In the genomic region with DNA sequence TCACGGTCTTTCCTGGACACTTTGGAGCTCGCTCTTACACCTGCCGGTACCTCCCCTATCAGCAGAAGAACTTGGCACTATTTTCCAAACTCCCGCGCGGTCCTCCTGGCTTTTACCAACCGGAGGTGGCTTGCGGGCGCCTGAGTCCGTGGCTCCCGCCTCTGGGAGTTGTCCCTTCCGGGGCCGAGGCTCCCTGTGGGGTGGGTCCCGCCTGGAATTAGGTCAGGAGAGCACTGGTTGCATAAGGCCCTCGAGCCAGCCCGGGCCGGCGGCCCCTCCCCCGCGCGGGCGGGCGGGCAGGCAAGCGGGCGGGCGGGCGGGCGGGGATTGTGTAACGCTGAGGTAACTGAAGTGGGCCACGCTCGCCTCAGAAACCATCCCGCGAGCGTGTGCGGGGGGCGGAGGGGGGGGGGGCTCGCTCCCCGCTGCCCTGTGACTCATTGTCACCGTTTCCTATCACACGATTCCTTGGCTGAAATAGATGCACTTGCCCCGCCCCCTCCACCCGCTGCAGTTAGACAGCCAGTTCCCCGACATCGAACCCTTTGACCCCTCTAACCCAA, we compare ENCODE assay signal across 7 mouse cellular contexts. TPM values are rescaled to one million over a fixed set of nuclear protein-coding genes. Genes with fewer than 3 reads are reported as not detected.
DNase-seq lines count a peak whose midpoint lies in the region; ATAC-seq lines count a peak whose summit lies in the region.

No protein-coding gene starts in this region.

- H3K4me3 ChIP-seq in intestine, embryonic 16.5 days (ENCODE audit: low read length) = peak overlapping the region; percentile 51
- H3K4me3 ChIP-seq in limb, embryonic 15.5 days = peak overlapping the region; percentile 44
- peak overlapping the region; percentile 43 for H3K4me3 ChIP-seq in midbrain, embryonic 14.5 days (replicated peaks; ENCODE audit: low read depth, low read length)
- peak overlapping the region; percentile 44 for H3K4me3 ChIP-seq in stomach, embryonic 15.5 days (replicated peaks)

- peak; percentile 75 for ATAC-seq in intestine, embryonic 16.5 days
- no peak for ATAC-seq in limb, embryonic 15.5 days (ENCODE audit: insufficient number of reproducible peaks, low FRiP score, low TSS enrichment, low read depth)
- ATAC-seq in midbrain, embryonic 14.5 days (ENCODE audit: low FRiP score, low TSS enrichment) = peak; percentile 26; the same call in 1 of the 2 replicates
- peak; percentile 67 for ATAC-seq in stomach, embryonic 15.5 days (ENCODE audit: insufficient read depth, low FRiP score, low read depth)

- no peaks in the 10 kb centered on the region for H3K4me1 ChIP-seq in intestine, embryonic 16.5 days (ENCODE audit: control insufficient read depth, insufficient read depth, low read length)
- H3K4me1 ChIP-seq in limb, embryonic 15.5 days = peaks cover 8% of the 10 kb centered on the region
- H3K4me1 ChIP-seq in midbrain, embryonic 14.5 days (ENCODE audit: control insufficient read depth, insufficient read depth, low read length) = no peaks in the 10 kb centered on the region; the same call in 1 of the 2 replicates
- H3K4me1 ChIP-seq in stomach, embryonic 15.5 days = 0 out of 2 replicates have a peak, but pooled peaks cover 4% of the 10 kb centered on the region

- 18% methylated on average over 31 of the region's 44 CpGs for WGBS in intestine, embryonic 16.5 days
- WGBS in limb, embryonic 15.5 days = 24% methylated on average over 44 of the region's 44 CpGs
- WGBS in midbrain, embryonic 14.5 days = 22% methylated on average over 35 of the region's 44 CpGs
- WGBS in stomach, embryonic 15.5 days = 15% methylated on average over 35 of the region's 44 CpGs

- H3K27ac ChIP-seq in intestine, embryonic 16.5 days (ENCODE audit: low read length) = no peak overlapping the region
- H3K27ac ChIP-seq in limb, embryonic 15.5 days = no peak overlapping the region
- H3K27ac ChIP-seq in midbrain, embryonic 14.5 days (replicated peaks; ENCODE audit: low read depth, low read length) = no peak overlapping the region
- no peak overlapping the region for H3K27ac ChIP-seq in stomach, embryonic 15.5 days

- H3K9me3 ChIP-seq in intestine, embryonic 16.5 days (ENCODE audit: control insufficient read depth, low read length) = no peaks in the 10 kb centered on the region
- H3K9me3 ChIP-seq in limb, embryonic 15.5 days = no peaks in the 10 kb centered on the region
- H3K9me3 ChIP-seq in midbrain, embryonic 14.5 days (ENCODE audit: control insufficient read depth, low read length) = no peaks in the 10 kb centered on the region
- H3K9me3 ChIP-seq in stomach, embryonic 15.5 days = no peaks in the 10 kb centered on the region

- H3K36me3 ChIP-seq in intestine, embryonic 16.5 days (ENCODE audit: control insufficient read depth, insufficient read depth, low read length) = no peaks in the 10 kb centered on the region
- H3K36me3 ChIP-seq in limb, embryonic 15.5 days = no peaks in the 10 kb centered on the region
- H3K36me3 ChIP-seq in midbrain, embryonic 14.5 days (ENCODE audit: control insufficient read depth, insufficient read depth, low read length) = no peaks in the 10 kb centered on the region
- H3K36me3 ChIP-seq in stomach, embryonic 15.5 days = no peaks in the 10 kb centered on the region

- peak; percentile 78 for DNase-seq in adrenal gland, adult 2 months
- DNase-seq in cerebellum, postnatal 25 days = peak; percentile 71 to 80
- peak; percentile 97 for DNase-seq in heart, adult 11 months
- peak; percentile 31 for DNase-seq in midbrain, embryonic 14.5 days

- H3K9ac ChIP-seq in intestine, embryonic 16.5 days (ENCODE audit: low read depth, low read length) = peak overlapping the region; percentile 60
- no peak overlapping the region for H3K9ac ChIP-seq in limb, embryonic 15.5 days
- no peak overlapping the region for H3K9ac ChIP-seq in midbrain, embryonic 14.5 days (replicated peaks; ENCODE audit: low read length)
- H3K9ac ChIP-seq in stomach, embryonic 15.5 days = no peak overlapping the region

- peak overlapping the region; percentile 81 for H3K4me2 ChIP-seq in intestine, embryonic 16.5 days (ENCODE audit: low read depth, low read length)
- H3K4me2 ChIP-seq in limb, embryonic 15.5 days = peak overlapping the region; percentile 79
- peak overlapping the region; percentile 81 for H3K4me2 ChIP-seq in midbrain, embryonic 14.5 days (ENCODE audit: low read length)
- peak overlapping the region; percentile 85 for H3K4me2 ChIP-seq in stomach, embryonic 15.5 days

- H3K27me3 ChIP-seq in intestine, embryonic 16.5 days (replicated peaks; ENCODE audit: control insufficient read depth, insufficient read depth, low read length) = peaks cover 5% of the 10 kb centered on the region
- peaks cover 41% of the 10 kb centered on the region for H3K27me3 ChIP-seq in limb, embryonic 15.5 days
- H3K27me3 ChIP-seq in midbrain, embryonic 14.5 days (ENCODE audit: control insufficient read depth, insufficient read depth, low read length) = no peaks in the 10 kb centered on the region
- no peaks in the 10 kb centered on the region for H3K27me3 ChIP-seq in stomach, embryonic 15.5 days (replicated peaks)

RNA-seq across cellular contexts. Expression of gene Lonrf3, which starts 1.8 kb away (rescaled TPM):
- total RNA-seq in adrenal gland, adult 2 months (2021) = 1 to 10 TPM; 2.1 to 8.1 TPM
- polyA plus RNA-seq in adrenal gland, adult 2 months (2012; rRNA removed) = 4.8 and 6.2 TPM in 2 replicates
- 0.49 and 0.66 TPM in 2 replicates for polyA plus RNA-seq in intestine, embryonic 16.5 days (2015; fragmentation: Nextera tagmentation; extraction: Ambion mirVana)
- polyA plus RNA-seq in limb, embryonic 15.5 days (2015; fragmentation: Nextera tagmentation; extraction: Ambion mirVana) = 0.43 and 0.64 TPM in 2 replicates
- polyA plus RNA-seq in midbrain, embryonic 14.5 days (2014; fragmentation: Nextera tagmentation; extraction: Ambion mirVana) = 0.40 and 1.0 TPM in 2 replicates
- polyA plus RNA-seq in stomach, embryonic 15.5 days (2015; fragmentation: Nextera tagmentation; extraction: Ambion mirVana) = 0.48 and 0.52 TPM in 2 replicates

Comparison
In these comparisons a context has a peak if more than half of its experiments do, and no peak if none do; other contexts are left out.
1. DNase-seq: peak in every context shown above with its lines; median percentile 97 in heart, adult 11 months; 78 in adrenal gland, adult 2 months; 76 in cerebellum, postnatal 25 days; 31 in midbrain, embryonic 14.5 days.